Mouse (Mus musculus) liver, postnatal 0 days (tissue): ENCODE measurements around the gene Meltf. TPM values are rescaled to one million over a fixed set of nuclear protein-coding genes. Genes with fewer than 3 reads are reported as not detected.

Experiments used
- ATAC-seq: fragments of 200-750 bp; cut with Nextera tagmentation; 2 replicates; pipeline ENCODE4 v1.8.0; 2017; ENCODE audit warnings: mild to moderate bottlenecking, moderate library complexity
- DNase-seq: peaks from one replicate; pipeline ENCODE4 v3.0.0-alpha.2; 2016
- H3K27ac ChIP-seq: fragments of 300-500 bp; sonication (generic); 2 replicates; pipeline ENCODE4 v1.5.1; 2014; ENCODE audit warnings: antibody characterized with exemption, moderate library complexity, mild to moderate bottlenecking, low read depth
- H3K27me3 ChIP-seq: fragments of 300-500 bp; sonication (generic); 2 replicates; pipeline ENCODE4 v1.6.1; 2014; ENCODE audit warnings: low read length, control low read depth, mixed read lengths; ENCODE audit not compliant: insufficient read depth
- H3K36me3 ChIP-seq: fragments of 300-500 bp; sonication (generic); replicated peaks from 2 replicates; pipeline ENCODE4 v1.6.1; 2014; ENCODE audit warnings: mild to moderate bottlenecking, control low read depth, low read length, moderate library complexity, mixed read lengths; ENCODE audit not compliant: insufficient read depth
- H3K4me1 ChIP-seq: fragments of 300-500 bp; sonication (generic); 2 replicates; pipeline ENCODE4 v1.6.1; 2014; ENCODE audit warnings: antibody characterized with exemption, mild to moderate bottlenecking, control low read depth; ENCODE audit not compliant: insufficient read depth
- H3K4me2 ChIP-seq: fragments of 300-500 bp; sonication (generic); 2 replicates; pipeline ENCODE4 v1.6.1; 2014; ENCODE audit warnings: low read depth, mild to moderate bottlenecking, low read length, moderate library complexity, mixed read lengths
- H3K4me3 ChIP-seq: fragments of 300-500 bp; sonication (generic); 2 replicates; pipeline ENCODE4 v1.5.1; 2014; ENCODE audit warnings: low read depth, low read length
- H3K9ac ChIP-seq: fragments of 300-500 bp; sonication (generic); replicated peaks from 2 replicates; pipeline ENCODE4 v1.6.1; 2014; ENCODE audit warnings: mild to moderate bottlenecking, moderate library complexity
- H3K9me3 ChIP-seq: fragments of 300-500 bp; sonication (generic); 2 replicates; pipeline ENCODE4 v1.6.1; 2016; ENCODE audit warnings: mild to moderate bottlenecking, control low read depth, low read length, mixed read lengths
- CTCF ChIP-seq: sonication (generic); IDR thresholded peaks from 2 replicates; pipeline ENCODE4 v1.5.1; 2016; ENCODE audit warnings: antibody characterized with exemption, low read depth
- EP300 ChIP-seq: IDR thresholded peaks from 2 replicates; pipeline ENCODE4 v1.6.1; 2016; ENCODE audit warnings: antibody characterized with exemption, low read depth, mild to moderate bottlenecking
- WGBS: fragments of 180-500 bp; shearing (Covaris S2); extraction: QIAGEN DNeasy Blood & Tissue Kit; methylation state at CpG from one replicate; pipeline ENCODE4 v1.1.7; 2014; ENCODE audit not compliant: insufficient replicate concordance; 5-methylcytosine and 5-hydroxymethylcytosine counted together
- polyA plus RNA-seq: library from polyadenylated mRNA; unstranded; fragments of >200 nt; fragmentation: Nextera tagmentation; extraction: Ambion mirVana; gene quantifications from 2 replicates; pipeline ENCODE4 v1.2.1, GENCODE M21; 2015

Meltf gene
- polyA plus RNA-seq, 1 experiment from 2014 or later: 0.14 TPM

DNA sequence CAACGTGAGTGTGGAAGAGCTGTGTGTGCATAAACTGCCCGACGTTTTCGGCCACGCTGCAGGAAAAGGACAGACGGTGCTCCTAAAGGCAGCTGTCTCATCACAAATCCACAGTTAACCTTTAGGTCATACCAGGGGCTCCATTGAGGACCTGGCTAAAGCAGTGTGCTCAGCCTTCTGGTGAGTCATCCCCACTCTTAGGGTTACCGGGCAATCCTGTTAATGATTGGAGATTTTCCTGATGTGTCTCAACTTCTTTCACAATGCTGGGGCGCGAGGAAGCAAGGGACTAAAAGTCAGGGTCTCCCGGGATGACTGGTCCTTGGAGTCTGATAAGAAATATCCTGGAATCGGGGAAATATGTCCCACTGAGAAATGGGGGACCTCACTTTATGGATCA, 39.2 kb downstream of the Meltf start:
- Histone ChIP-seq H3K4me3 (peak overlapping the region; percentile 27; the same call in 1 of the 2 replicates), H3K9ac (peak overlapping the region; percentile 51), H3K27ac (no peak overlapping the region), H3K9me3 (no peaks in the 10 kb centered on the region), H3K36me3 (no peaks in the 10 kb centered on the region), H3K4me1 (no peaks in the 10 kb centered on the region), H3K27me3 (no peaks in the 10 kb centered on the region), H3K4me2 (peak overlapping the region; percentile 66)
- 58% methylated on average over 11 of the region's 11 CpGs for WGBS
- no peak for DNase-seq
- no peak for TF ChIP-seq EP300
- no peak for TF ChIP-seq CTCF
- peak; percentile 90 for ATAC-seq

DNA sequence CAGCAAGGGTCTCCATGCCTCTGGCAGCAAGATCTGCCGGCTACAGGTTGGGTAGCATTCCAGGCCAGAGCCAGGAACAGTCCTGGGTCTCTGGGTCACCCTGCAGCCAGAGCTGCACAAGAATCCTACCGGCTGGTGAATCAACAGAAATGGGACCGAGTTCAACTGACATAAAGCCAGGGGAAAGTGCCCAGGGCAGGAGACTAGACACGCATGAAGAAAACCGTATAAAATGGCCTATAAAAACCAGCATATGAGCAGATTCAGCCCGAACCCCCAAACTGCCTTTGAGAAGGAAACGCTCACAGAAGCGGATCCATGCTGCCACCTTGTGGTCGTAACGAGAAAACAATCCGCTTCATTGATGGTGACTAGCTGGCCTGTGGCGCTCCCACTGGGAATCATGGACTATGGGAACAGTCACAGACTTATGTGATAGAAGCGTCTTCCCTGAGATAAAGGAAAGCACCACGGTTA, 39.7 kb downstream of the Meltf start:
- no peaks in the 10 kb centered on the region for H3K36me3 ChIP-seq
- no peaks in the 10 kb centered on the region for H3K9me3 ChIP-seq
- 6% methylated on average over 14 of the region's 14 CpGs for WGBS
- peak; percentile 78 for DNase-seq
- H3K4me3 ChIP-seq: peak overlapping the region; percentile 27; the same call in 1 of the 2 replicates
- H3K4me1 ChIP-seq: no peaks in the 10 kb centered on the region
- TF ChIP-seq EP300 (no peak), CTCF (peak; percentile 90)
- peak; percentile 79 for ATAC-seq
- no peaks in the 10 kb centered on the region for H3K27me3 ChIP-seq
- peak overlapping the region; percentile 66 for H3K4me2 ChIP-seq
- H3K27ac ChIP-seq: no peak overlapping the region
- peak overlapping the region; percentile 51 for H3K9ac ChIP-seq

DNA sequence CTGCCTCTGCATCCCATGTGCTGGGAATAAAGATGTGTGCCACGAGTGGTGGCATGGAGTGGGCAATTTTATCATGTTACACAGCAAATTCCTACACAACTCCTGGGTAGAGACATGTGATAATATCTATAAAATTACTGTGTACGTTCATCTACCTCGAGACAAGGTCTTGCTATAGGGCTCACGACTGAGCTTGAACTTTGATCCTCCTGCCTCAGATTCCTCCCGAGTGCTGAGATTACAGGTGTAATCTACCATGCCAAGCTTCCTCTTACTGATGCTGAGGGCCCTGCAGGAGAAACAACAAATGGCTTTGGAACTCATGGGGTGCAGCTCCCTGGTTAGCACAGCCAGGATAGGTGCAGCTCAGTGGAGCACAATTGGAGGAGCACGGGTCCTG, 45.8 kb downstream of the Meltf start:
- TF ChIP-seq CTCF (no peak), EP300 (no peak)
- Histone ChIP-seq H3K27ac (no peak overlapping the region), H3K4me3 (no peak overlapping the region), H3K4me2 (no peak overlapping the region), H3K4me1 (no peaks in the 10 kb centered on the region), H3K36me3 (no peaks in the 10 kb centered on the region), H3K27me3 (no peaks in the 10 kb centered on the region), H3K9me3 (no peaks in the 10 kb centered on the region), H3K9ac (no peak overlapping the region)
- ATAC-seq: no peak
- 67% methylated on average over 6 of the region's 6 CpGs for WGBS
- no peak for DNase-seq

DNA sequence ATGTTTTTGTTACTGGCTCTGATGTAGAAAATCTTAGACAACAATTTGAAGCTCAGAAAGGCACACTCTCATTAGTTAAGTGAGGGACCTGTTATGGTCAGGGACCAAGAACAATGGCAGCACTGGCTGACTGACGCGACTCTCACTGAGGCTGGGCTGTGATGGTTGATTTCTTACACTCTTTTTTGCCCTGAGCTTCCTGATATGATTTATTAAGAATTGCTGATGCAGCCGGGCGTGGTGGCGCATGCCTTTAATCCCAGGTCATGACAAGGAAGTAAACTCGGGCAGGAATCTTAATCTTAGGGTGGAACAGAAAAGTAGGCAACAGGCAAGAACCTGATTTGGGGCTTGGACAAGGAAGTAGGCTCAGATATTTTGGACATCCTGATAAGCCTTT, 47.5 kb downstream of the Meltf start:
- H3K36me3 ChIP-seq: no peaks in the 10 kb centered on the region
- H3K9me3 ChIP-seq: no peaks in the 10 kb centered on the region
- no peak for DNase-seq
- no peak for ATAC-seq
- no peaks in the 10 kb centered on the region for H3K4me1 ChIP-seq
- TF ChIP-seq CTCF: no peak
- TF ChIP-seq EP300: no peak
- no peaks in the 10 kb centered on the region for H3K27me3 ChIP-seq
- H3K4me3 ChIP-seq: no peak overlapping the region
- H3K27ac ChIP-seq: no peak overlapping the region
- no peak overlapping the region for H3K4me2 ChIP-seq
- no peak overlapping the region for H3K9ac ChIP-seq
- WGBS: 81% methylated on average over 6 of the region's 6 CpGs

DNA sequence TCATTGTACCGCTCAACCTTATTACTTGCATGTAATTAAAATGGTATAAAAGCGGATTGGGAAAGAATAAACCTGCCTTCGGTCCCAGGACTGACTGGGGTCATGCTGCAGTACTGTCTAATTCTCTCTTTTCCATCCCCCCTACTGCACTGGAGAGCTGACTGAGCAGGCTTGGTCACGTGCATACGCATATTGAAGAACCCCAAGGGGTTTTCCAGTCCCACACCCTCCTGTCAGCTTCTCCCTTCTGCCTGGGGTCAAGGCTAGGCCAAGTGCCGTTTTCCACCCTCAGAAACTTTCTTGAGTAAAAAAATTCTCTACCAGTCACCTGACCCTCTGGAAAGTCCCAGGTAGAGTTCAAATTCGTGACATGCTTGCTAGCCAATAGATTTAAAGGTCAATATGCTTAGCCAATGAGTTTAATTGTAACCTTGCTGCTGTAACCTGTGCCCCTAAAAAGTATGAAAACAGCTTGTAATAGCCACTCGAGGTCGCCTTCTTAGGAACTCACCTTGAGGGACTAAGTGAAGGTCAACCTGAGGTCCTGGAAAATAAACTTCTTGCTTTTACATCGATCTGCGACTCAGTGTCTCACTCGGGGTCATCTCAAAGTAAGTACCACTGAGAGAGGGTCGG, 48.1 kb downstream of the Meltf start:
- Histone ChIP-seq H3K4me2 (no peak overlapping the region), H3K36me3 (no peaks in the 10 kb centered on the region), H3K27me3 (no peaks in the 10 kb centered on the region), H3K4me1 (no peaks in the 10 kb centered on the region), H3K9ac (no peak overlapping the region), H3K27ac (no peak overlapping the region), H3K4me3 (no peak overlapping the region), H3K9me3 (no peaks in the 10 kb centered on the region)
- WGBS: 73% methylated on average over 13 of the region's 13 CpGs
- TF ChIP-seq EP300: no peak
- no peak for TF ChIP-seq CTCF
- no peak for DNase-seq
- no peak for ATAC-seq

DNA sequence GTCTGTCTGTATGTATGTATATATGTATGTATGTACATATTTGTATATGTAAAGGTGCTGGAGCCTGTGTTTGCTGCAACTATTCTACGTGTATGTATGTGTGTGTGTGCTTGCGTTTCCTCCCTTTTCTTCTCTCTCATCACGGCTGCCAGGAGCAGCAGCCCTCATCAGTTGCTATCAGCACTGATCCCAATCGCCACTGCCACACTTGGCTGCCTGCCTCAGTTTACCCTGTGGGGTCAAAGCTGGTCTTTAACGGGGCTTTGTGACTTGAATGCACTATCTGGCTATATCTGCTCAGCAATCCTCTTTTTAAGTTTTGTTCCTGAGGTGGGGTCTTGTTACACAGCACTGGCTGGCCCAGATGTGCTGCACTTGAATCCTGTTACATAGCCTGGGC, 48.8 kb downstream of the Meltf start:
- no peak for ATAC-seq
- H3K9ac ChIP-seq: no peak overlapping the region
- WGBS: 75% methylated on average over 5 of the region's 5 CpGs
- no peaks in the 10 kb centered on the region for H3K9me3 ChIP-seq
- H3K36me3 ChIP-seq: no peaks in the 10 kb centered on the region
- no peak overlapping the region for H3K4me3 ChIP-seq
- no peaks in the 10 kb centered on the region for H3K27me3 ChIP-seq
- H3K4me1 ChIP-seq: no peaks in the 10 kb centered on the region
- DNase-seq: no peak
- no peak overlapping the region for H3K27ac ChIP-seq
- TF ChIP-seq EP300 (no peak), CTCF (no peak)
- no peak overlapping the region for H3K4me2 ChIP-seq
